Mouse (Mus musculus): ENCODE data around the gene Vps53. TPM values are rescaled to one million over a fixed set of nuclear protein-coding genes. Genes with fewer than 3 reads are reported as not detected.
A peak's percentile ranks its signal among the peaks of the same experiment; 100 is the strongest.

Gene Vps53
- total RNA-seq, 4 experiments from 2014 or later: 77.7 to 96.2 (median 86.1) TPM

DNA sequence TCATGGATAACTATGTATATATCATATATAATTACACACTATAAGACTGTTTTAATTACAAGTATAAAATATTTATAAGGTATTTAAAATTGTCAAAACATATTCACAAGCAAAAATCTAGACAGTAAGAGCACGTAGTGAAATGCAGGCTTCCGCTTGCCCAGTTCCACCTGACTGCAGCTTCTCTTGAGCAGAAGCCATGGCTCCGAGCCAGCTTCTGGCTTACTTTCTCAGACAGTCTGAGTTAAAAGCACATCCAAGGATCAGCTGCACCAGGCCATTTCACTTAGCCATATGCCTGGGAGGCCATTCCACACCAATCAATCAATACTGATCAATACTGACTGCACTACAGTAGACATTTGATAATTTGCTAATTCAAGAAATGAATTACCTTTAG lies 10.5 kb downstream of the Vps53 start:
- no peak for DNase-seq (ENCODE audit: low spot score in 2 of 2)

DNA sequence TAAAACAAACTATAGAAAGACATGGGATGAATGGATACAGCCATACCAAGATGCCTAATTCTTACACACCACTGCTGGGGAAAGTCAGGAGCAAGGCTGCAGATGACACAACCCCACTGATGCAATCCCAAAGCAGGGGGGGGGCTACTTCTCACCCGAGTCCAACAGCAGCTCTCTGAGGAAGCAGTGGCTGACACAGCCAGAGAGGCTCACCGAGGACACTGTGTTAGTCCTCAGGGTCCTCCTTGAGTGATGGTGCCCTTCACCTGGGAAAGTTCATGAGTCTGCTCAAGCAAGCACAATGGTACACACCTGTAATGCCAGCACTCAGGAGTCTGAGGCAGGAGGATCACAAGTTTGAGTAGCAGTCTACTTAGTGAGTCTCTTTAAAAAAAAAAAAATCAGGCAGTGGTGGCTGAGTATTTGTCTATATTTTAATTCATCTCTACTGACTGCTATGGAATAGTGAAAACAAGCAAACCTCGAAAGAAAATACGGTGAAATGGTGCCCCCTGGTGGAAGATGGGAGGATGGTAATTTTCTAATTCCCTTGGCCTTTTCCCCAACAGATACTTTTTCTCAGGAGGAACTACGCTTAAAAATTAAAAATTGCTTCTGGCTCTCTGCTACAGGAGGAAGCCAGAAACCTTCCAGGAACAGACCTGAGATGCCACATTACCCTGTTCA lies 12.2 kb downstream of the Vps53 start:
- DNase-seq (ENCODE audit: low spot score in 2 of 2): peak; percentile 21 to 40

DNA sequence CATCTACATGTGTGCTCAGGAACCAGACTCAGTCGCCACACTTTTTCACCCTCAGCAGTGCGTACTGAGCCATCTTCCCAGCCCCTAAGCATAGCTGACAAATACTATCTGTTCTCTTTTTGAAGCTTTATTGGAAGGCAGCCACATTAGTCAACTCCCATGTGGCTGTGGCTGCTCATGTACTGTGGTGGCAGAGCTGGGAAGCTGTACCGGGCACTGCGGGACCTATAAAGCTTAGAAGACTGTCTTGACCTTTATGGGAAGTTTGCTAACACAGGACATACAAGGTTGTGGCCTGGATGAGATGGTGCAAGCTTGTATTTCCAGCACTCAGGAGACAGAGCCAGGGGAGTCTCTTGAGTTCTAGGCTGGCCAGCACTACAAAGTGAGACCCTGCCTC lies 12.8 kb downstream of the Vps53 start:
- DNase-seq (ENCODE audit: low spot score in 2 of 2): no peak

DNA sequence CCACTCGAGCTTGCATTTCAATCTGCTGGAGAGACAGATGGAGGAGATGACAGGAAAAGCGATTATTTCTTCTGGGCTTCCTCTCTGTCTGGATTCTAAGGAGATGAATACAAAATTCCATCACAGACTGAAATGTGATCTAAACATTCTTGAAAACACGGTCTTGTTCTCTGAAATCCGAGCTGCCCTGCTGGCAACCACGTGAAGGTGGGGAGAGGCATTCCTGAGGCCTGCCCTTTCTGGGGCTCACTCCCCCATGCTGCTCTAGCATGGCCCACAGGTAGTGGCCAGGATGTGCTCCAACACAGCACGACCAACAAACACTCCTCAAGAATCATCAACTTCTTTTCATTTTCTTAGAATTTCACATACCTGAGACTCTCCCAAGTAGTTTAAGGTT lies 19.2 kb downstream of the Vps53 start:
- DNase-seq (ENCODE audit: low spot score in 2 of 2): no peak

DNA sequence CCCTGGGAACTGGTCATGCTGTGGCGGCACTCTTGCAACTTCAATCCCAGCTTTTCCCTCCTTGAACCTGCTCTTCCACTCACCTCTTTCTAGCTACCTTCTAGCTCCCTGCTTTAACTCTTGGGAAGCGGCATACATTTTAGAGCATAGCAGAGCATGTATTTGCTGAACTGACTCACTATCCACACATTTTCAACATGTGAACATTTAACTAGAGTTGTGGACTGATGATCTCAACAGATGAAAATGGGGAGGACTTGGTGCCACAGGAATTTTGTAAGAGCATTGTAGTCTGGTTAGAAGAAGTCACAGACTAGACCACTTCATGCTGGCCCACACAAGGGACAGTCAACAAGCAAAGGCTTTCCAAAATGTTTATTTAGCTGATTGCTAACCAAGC lies 21.1 kb downstream of the Vps53 start:
- no peak for DNase-seq (ENCODE audit: low spot score in 2 of 2)

DNA sequence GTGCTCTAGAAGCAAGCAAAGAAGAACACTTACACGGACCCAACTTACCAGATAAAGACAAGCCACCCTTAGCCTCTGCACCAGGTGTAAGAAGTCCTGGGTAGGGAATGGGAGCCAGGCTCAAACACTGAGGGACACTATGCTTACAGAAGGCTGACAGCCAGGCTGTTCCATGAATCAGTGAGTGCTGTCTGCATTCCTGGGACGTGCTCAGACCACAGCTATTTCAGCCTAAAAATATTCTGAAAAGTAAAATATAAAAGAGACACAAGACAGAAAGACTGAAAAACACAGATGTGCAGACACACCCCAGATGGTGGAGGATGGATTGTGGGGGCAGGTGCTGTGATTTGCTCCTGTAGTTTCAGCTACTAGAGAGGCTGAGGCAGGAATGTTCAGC lies 24.6 kb downstream of the Vps53 start:
- DNase-seq (ENCODE audit: low spot score in 2 of 2): no peak

DNA sequence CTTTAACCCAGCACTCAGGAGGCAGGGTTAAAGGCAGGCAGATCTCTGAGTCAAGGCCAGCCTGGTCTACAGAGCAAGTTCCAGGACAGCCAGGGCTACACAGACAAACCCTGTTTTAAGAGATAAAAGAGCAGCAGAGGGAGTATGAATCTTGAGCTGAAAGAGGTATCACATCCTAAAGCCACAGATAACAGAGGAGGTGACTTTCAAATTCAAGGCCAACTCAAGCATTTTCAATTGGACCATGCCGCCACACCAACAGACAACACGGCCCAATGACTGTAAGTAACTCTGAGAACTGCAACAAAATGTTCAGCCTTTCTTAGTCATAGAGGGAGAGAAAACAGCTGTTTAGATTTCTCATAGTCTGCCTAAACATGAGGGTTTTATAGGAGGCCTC lies 25.2 kb downstream of the Vps53 start:
- no peak for DNase-seq (ENCODE audit: low spot score in 2 of 2)

DNA sequence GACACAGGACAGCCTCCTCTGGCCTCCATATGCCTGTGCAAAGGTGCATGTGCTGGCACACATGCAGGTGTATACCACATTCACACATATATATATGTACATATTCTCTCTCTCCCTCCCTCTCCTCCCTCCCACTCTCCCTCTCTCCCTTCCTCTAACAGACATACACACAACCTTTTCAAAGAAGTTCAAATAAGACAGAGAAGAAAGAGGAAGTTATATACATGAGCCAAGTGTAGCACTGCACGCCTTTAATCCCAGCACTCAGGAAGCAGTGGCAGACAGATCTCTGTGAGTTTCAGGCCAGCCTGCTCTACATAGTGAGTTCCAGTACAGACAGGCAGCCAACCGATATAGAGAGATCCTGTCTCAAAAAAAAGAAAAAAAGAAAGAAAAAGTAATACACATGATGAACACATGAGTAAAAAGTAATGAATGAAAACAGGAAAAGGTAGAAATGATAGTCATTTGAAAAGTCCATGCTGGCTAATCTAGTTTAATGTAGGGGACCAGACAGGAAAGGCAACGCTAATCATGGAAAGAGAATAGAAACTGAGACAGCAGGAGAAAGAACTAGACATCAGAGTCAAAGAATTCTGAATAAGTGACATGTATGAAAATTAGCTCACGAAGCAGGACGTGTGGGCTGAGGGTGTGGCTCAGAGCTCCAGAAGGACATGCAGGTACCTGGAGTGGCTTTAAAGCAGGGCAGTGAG lies 26.1 kb downstream of the Vps53 start:
- no peak for DNase-seq (ENCODE audit: low spot score in 2 of 2)

DNA sequence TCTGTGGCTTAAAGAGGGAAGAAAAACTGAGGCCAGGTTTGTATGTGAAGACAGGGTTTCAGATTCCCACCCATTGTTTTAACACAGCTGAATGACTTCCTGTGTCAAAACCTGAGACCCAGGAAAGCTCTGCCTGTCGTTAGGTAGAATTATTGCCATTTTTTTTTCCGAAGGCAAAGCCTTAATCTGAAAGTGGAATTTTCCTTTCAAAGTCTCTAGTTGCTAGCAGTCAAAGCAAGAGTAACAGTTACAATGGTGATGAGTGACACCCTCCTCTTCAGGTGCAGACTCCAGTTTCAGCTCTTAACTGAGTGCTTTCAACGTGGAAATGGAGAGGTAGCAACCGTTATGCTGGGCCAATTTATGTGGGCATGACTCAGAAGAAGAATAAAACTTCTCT lies 28.5 kb downstream of the Vps53 start:
- no peak for DNase-seq (ENCODE audit: low spot score in 2 of 2)

DNA sequence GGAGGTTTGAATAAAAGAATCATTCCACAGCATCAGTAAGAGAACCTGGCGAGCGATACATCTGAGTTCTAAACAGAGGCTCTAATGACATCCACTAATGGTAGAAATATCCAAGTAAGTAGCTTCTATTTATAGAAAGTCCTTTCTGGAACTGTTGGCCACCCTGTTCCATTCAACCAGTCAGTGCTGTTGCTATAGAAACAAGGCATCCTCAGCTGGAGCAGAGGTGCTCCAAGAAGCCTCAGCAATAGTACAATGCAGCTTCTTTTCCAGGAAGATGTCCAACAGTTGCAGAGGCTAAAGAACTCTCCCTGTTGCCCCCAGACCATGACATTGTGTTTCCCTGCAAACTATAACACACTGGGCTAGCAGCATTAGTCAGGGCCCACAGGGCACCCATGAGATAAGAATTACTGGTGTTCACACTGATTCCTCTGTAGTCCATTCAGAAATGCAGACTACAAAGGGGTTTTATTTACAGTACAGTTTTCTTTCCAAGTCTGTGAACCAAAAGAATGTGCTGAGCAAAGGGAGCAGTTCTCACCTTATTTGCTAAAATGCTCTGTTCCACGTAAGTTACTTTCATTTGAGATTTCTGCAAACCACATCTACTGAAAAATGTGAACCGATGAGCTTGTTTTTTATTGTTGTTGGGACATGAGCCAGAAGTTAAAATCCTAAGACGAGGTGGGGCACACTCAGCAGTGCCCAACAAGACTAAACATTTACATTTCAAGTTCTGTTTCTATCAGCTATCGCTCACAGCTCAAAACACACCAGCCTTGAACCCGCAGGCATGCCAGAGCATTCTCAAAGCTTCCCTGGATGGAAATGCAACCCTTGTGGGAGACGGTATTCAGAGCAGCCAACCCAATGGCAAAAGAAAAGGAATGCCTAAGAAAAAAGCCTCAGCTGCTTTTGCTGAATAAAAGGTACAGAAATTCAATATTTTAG lies 31.1 kb downstream of the Vps53 start:
- peak in 1 of 2 experiments; percentile 27 for DNase-seq (ENCODE audit: low spot score in 2 of 2)

DNA sequence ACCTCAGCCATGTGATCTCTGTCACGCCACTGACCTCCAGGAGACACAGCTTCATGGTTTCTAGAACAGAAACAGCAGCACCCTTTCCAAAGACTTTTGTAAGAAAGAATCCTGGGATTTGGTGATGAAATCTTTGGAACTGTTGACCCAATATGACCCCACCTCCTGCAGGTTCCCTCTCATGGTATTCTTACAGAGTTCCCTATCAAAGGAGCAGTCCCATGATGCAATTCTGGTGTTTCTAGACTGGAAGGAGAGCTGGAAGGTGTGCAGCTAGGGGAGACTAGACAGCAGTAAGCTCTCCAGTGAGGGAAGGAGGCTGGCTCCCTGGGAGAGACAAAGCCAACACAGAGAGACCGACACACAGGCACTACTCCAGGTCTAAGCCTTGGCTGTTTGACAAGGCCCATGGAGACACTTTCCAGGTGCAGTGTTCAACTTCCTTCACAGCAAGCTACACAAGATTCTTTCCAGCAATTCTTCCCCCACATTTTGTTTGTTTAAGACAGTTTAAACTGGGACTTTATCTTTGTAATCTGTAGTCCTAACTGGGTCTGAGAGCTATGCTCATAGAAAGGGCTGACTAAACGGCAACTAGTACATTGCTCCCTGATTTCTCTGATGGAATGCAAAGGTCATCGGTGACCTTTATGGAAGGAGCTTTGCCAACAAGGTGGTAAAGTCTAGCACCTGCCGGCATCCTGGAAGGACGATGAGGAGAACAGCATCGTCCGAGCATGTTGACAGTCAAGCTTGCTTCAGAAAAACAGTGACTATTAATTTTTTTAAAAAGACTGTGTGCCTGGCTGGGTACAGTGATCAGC lies 33.0 kb downstream of the Vps53 start:
- DNase-seq (ENCODE audit: low spot score in 2 of 2): no peak

DNA sequence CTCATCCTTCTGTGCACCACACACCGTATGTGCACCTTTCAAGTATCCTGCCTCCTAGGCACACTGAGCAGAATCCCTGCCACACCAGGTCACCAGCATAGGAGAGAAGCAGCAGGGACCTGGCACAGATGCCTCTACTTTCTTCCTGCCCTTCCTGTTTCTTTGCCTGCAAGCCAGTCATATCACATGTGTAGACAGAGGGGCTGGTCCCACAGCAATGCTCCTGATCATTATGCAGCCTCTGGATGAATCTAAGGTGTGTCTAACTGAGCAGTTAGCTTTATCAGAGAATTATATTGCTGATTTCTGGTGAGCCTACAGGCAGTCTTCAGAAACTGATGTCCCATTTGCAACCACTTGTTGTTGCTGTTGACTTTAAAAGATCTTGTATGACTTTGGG lies 34.3 kb downstream of the Vps53 start:
- DNase-seq (ENCODE audit: low spot score in 2 of 2): no peak

DNA sequence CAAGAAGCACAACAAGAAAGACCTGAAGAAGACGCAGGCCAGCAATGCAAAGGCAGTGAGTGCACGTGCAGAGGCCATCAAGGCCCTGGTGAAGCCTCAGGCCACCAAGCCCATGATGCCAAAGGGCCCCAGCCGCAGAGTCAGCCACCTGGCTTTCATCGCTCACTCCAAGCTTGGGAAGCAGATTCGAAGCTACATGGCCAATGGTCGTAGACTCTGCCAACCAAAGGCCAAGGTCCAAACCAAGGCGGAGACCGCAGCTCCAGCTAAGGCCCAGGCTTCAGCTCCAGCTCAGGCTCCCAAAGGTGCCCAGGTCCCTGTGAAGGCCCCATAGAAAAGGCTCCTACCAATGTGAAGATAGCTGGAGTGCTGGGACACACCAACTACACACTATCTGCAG lies 35.1 kb downstream of the Vps53 start:
- no peak for DNase-seq (ENCODE audit: low spot score in 2 of 2)

DNA sequence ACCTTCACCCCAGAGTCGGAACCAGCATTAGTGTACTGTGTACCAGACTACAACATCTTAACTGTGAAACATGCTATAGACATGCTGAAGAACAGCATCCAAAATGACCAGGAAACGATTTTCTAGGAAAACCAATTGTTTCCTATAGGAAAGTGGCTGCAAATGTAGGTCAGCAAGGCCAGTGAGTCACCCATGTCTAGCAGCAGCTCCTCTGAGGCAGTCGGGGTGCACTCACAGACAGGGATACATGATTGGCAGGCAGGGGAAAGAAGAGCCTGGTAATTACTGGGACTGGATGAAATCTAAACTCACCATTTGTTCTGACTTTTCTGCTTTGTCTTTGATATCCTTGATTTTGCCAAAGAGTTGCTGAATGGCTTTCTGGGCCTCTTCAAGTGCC lies 41.5 kb downstream of the Vps53 start:
- no peak for DNase-seq (ENCODE audit: low spot score in 2 of 2)

DNA sequence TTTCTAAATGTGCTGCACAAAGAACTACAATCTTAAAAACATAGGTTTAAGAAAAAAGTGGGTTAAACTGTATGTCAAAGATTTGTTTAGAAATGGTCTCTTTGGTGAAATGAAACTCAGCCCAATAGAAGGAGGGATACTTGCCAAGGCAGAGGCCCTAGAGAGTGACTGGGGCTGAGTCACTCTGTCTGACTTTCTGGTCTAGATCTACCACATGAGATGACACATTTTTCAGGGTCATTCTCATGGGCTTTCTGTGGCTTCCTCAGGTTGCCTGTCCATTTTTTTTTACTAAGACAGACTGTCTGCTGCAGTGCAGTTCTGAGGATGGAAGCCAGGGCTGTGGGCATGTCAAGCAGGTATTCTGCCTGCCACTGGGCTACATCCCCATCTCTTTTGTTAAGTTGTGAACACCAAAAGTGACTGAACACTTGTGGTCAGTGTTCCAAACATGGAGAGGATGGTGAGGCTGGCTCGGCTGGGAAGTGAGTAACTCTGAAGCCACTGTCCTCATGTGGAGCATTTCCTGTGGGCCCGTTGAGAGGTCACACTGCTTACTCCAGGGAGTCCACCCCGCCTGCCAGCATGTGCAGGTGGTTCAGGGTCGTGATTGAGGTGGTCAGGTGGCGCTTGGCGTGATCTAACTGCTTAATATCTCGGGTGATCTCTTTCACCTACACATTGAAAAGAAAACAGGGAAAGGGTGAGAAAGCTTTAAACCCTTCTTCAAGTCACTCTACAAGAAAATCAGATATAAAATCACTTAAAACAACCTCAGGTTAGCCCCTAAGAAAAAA lies 43.6 kb downstream of the Vps53 start:
- DNase-seq (ENCODE audit: low spot score in 2 of 2): no peak

DNA sequence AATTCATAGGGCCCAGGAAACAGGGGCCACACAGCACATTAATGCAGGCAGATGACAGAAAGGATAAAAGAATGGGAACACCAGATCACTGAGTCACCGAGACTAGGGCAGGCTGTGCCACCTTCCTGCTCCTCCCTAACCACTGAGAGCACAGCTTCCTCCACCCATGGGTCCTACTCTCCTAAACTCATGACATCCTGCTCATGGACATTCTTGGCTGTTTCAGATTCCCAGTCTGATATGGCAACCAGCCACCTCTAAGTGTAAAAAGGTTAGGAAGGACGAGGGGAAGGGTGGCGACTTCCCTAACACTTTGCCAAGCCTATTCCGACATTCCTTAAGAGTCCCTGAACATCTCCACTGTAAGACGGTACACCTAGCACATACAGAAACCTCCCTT lies 48.6 kb downstream of the Vps53 start:
- DNase-seq (ENCODE audit: low spot score in 2 of 2): no peak

DNA sequence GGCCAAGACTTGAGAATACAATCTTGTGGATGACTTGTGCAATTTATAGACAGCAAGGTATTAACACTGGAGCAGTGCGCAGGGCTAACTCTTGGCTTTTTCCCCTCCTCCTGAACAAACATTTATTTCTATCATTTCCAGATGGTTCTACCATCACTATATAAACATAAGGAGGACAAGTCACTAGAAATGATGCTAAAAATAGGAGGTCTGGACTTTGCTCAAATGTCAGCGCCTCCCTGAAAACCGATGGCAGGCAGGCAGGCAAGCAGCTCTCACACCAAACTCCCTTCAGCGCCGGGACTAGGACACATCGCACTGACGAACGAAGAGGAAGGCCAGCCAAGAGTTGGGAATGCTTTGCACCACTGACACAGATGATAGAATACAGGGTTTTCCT lies 54.1 kb downstream of the Vps53 start:
- no peak for DNase-seq (ENCODE audit: low spot score in 2 of 2)

DNA sequence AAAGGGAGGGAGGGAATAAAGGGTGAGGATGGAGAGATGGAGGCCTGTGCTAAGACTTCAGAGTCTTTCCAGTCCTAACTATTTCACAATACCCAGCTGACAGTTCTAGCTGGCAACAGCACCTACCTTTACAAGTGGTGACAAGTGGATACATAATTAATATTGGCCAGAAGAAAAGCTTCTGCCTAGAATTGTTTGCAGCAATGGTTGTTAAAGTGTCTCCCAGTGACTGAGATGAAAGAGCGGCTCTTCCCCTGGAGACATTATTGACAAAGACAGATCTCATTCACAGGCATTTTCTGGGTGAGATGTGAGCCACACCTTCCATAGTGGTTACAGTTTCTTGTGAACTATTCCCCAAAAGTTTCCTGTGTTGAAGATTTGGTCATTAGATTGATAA lies 55.9 kb downstream of the Vps53 start:
- DNase-seq (ENCODE audit: low spot score in 2 of 2): no peak

DNA sequence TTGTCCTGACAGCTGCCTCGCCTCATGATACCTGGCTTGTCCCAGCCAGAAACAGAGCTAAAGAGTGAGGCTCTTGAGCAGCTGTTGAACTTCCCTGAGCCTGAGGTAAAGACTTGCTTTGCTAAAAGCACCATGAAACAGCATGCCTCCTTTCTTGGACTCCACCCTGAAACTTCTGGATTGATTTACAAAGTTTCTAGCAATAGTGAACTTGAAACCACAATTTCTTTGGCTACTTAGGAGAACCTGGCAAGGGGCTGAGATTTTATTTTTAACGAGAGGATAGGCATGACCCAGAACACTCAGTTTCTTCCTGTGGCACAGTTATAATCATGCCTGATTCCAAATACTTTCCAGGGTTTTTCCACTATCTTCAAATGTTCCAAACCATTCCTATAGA lies 56.9 kb downstream of the Vps53 start:
- DNase-seq (ENCODE audit: low spot score in 2 of 2): no peak

DNA sequence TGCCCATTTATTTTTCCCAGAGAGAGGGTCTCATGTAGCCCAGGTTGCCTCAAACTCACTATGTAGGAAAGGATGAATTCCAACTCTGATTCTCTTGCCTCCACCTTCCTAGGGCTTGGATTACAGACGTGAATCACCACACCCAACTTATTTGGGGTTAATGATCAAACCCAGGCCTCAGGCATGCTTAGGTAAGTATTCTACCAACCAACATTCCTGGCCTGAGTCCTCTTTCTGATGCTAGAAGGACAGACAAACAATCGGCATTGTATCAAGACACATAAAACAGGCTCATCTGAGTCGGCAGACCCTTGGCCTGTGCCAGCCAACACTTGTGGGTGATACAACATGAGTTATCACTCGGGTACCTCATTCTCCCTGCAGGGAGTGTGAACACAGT lies 58.4 kb downstream of the Vps53 start:
- no peak for DNase-seq (ENCODE audit: low spot score in 2 of 2)

All from left cerebral cortex, adult 8-10 months (tissue).